Mouse (Mus musculus) lung, embryonic 16.5 days (tissue): ENCODE measurements around the gene Grb2. TPM values are rescaled to one million over a fixed set of nuclear protein-coding genes. Genes with fewer than 3 reads are reported as not detected.
"Not testable (repeated sequence)": the region's sequence is repeated elsewhere in the genome, so short reads cannot be mapped to it uniquely, and the experiment has no call there.

Source experiments
- ATAC-seq: fragments of 200-750 bp; cut with Nextera tagmentation; 2 replicates; pipeline ENCODE4 v1.8.0; 2017; ENCODE audit warnings: low read depth, mild to moderate bottlenecking, moderate library complexity
- H3K27ac ChIP-seq: fragments of 300-500 bp; sonication (generic); 2 replicates; pipeline ENCODE4 v1.5.1; 2014; ENCODE audit warnings: mild to moderate bottlenecking, control low read depth, low read length
- H3K27me3 ChIP-seq: fragments of 300-500 bp; sonication (generic); 2 replicates; pipeline ENCODE4 v1.6.1; 2014; ENCODE audit warnings: low read depth, low read length, mixed read lengths; ENCODE audit not compliant: control insufficient read depth, insufficient read depth
- H3K36me3 ChIP-seq: fragments of 300-500 bp; sonication (generic); 2 replicates; pipeline ENCODE4 v1.6.1; 2014; ENCODE audit warnings: low read length; ENCODE audit not compliant: control insufficient read depth, insufficient read depth
- H3K4me1 ChIP-seq: fragments of 300-500 bp; sonication (generic); replicated peaks from 2 replicates; pipeline ENCODE4 v1.6.1; 2014; ENCODE audit warnings: low read length, mixed read lengths; ENCODE audit not compliant: control insufficient read depth, insufficient read depth
- H3K4me2 ChIP-seq: fragments of 300-500 bp; sonication (generic); 2 replicates; pipeline ENCODE4 v1.6.1; 2014; ENCODE audit warnings: low read depth, low read length, control low read depth
- H3K4me3 ChIP-seq: fragments of 300-500 bp; sonication (generic); 2 replicates; pipeline ENCODE4 v1.5.1; 2014; ENCODE audit warnings: mild to moderate bottlenecking, low read length, control low read depth
- H3K9ac ChIP-seq: fragments of 300-500 bp; sonication (generic); 2 replicates; pipeline ENCODE4 v1.6.1; 2014; ENCODE audit warnings: low read length, control low read depth
- H3K9me3 ChIP-seq: fragments of 300-500 bp; sonication (generic); 2 replicates; pipeline ENCODE4 v1.6.1; 2016; ENCODE audit warnings: low read length; ENCODE audit not compliant: control insufficient read depth
- WGBS: fragments of 180-500 bp; shearing (Covaris S2); extraction: QIAGEN DNeasy Blood & Tissue Kit; methylation state at CpG from one replicate; pipeline ENCODE4 v1.1.7; 2014; 5-methylcytosine and 5-hydroxymethylcytosine counted together
- polyA plus RNA-seq: library from polyadenylated mRNA; unstranded; fragments of >200 nt; fragmentation: Nextera tagmentation; extraction: Ambion mirVana; gene quantifications from 2 replicates; pipeline ENCODE4 v1.2.1, GENCODE M21; 2015

Grb2 gene
- polyA plus RNA-seq, 1 experiment from 2014 or later, result 82.7 TPM

GRCm38 (mm10) chr11:115647459-115647858 is 60.9 kb downstream of the Grb2 start:
- ATAC-seq, result no peak; the same call in 1 of the 2 replicates
- Histone ChIP-seq H3K4me2 (no peak overlapping the region), H3K4me1 (no peaks in the 10 kb centered on the region), H3K9ac (no peak overlapping the region), H3K36me3 (peaks cover 11% of the 10 kb centered on the region), H3K27ac (no peak overlapping the region), H3K9me3 (no peaks in the 10 kb centered on the region), H3K27me3 (no peaks in the 10 kb centered on the region), H3K4me3 (no peak overlapping the region)
- WGBS, result 40% methylated on average over 6 of the region's 6 CpGs

- ATAC-seq, result no peak
- Histone ChIP-seq H3K4me3 (no peak overlapping the region), H3K9me3 (no peaks in the 10 kb centered on the region), H3K9ac (no peak overlapping the region), H3K27me3 (no peaks in the 10 kb centered on the region), H3K4me1 (no peaks in the 10 kb centered on the region), H3K36me3 (peaks cover 11% of the 10 kb centered on the region), H3K27ac (no peak overlapping the region), H3K4me2 (no peak overlapping the region)
- WGBS, result 88% methylated on average over 9 of the region's 9 CpGs
Observed at GRCm38 (mm10) chr11:115646439-115646838, 62.0 kb downstream of the Grb2 start.

- not testable (repeated sequence) for H3K27ac ChIP-seq, H3K4me3 ChIP-seq, H3K4me1 ChIP-seq, H3K4me2 ChIP-seq, ATAC-seq, H3K27me3 ChIP-seq, H3K9ac ChIP-seq, H3K9me3 ChIP-seq
- 58% methylated on average over 14 of the region's 14 CpGs for WGBS
- peaks cover 11% of the 10 kb centered on the region for H3K36me3 ChIP-seq
Observed at GRCm38 (mm10) chr11:115645498-115645897, 62.9 kb downstream of the Grb2 start.

GRCm38 (mm10) chr11:115644308-115644707 is 64.1 kb downstream of the Grb2 start:
- no peak overlapping the region for H3K9ac ChIP-seq
- peaks cover 10% of the 10 kb centered on the region for H3K36me3 ChIP-seq
- H3K9me3 ChIP-seq, result no peaks in the 10 kb centered on the region
- no peaks in the 10 kb centered on the region for H3K4me1 ChIP-seq
- H3K27ac ChIP-seq, result no peak overlapping the region
- no peak overlapping the region for H3K4me2 ChIP-seq
- no peaks in the 10 kb centered on the region for H3K27me3 ChIP-seq
- no peak for ATAC-seq
- H3K4me3 ChIP-seq, result no peak overlapping the region
- 86% methylated on average over 13 of the region's 13 CpGs for WGBS

- H3K9me3 ChIP-seq, result no peaks in the 10 kb centered on the region
- H3K4me3 ChIP-seq, result no peak overlapping the region
- no peaks in the 10 kb centered on the region for H3K27me3 ChIP-seq
- H3K4me2 ChIP-seq, result no peak overlapping the region
- H3K36me3 ChIP-seq, result peaks cover 8% of the 10 kb centered on the region
- H3K27ac ChIP-seq, result no peak overlapping the region
- no peak overlapping the region for H3K9ac ChIP-seq
- 76% methylated on average over 10 of the region's 10 CpGs for WGBS
- no peaks in the 10 kb centered on the region for H3K4me1 ChIP-seq
- ATAC-seq, result no peak
Observed at GRCm38 (mm10) chr11:115643265-115643664, 65.1 kb downstream of the Grb2 start.

- no peak overlapping the region for H3K4me3 ChIP-seq
- no peak for ATAC-seq
- no peak overlapping the region for H3K27ac ChIP-seq
- no peak overlapping the region for H3K9ac ChIP-seq
- no peaks in the 10 kb centered on the region for H3K27me3 ChIP-seq
- H3K36me3 ChIP-seq, result peaks cover 8% of the 10 kb centered on the region
- H3K4me2 ChIP-seq, result no peak overlapping the region
- no peaks in the 10 kb centered on the region for H3K9me3 ChIP-seq
- WGBS, result 90% methylated on average over 2 of the region's 2 CpGs
- no peaks in the 10 kb centered on the region for H3K4me1 ChIP-seq
Observed at GRCm38 (mm10) chr11:115642705-115643104, 65.7 kb downstream of the Grb2 start.

GRCm38 (mm10) chr11:115641664-115642036 is 66.7 kb downstream of the Grb2 start:
- Histone ChIP-seq H3K9me3 (no peaks in the 10 kb centered on the region), H3K4me2 (no peak overlapping the region), H3K4me3 (no peak overlapping the region), H3K27me3 (no peaks in the 10 kb centered on the region), H3K36me3 (peaks cover 7% of the 10 kb centered on the region), H3K9ac (no peak overlapping the region), H3K27ac (no peak overlapping the region), H3K4me1 (no peaks in the 10 kb centered on the region)
- WGBS, result 89% methylated on average over 4 of the region's 4 CpGs
- no peak for ATAC-seq

GRCm38 (mm10) chr11:115640978-115641663 is 67.3 kb downstream of the Grb2 start:
- no peaks in the 10 kb centered on the region for H3K27me3 ChIP-seq
- H3K9ac ChIP-seq, result no peak overlapping the region
- H3K9me3 ChIP-seq, result no peaks in the 10 kb centered on the region
- no peaks in the 10 kb centered on the region for H3K4me1 ChIP-seq
- peaks cover 4% of the 10 kb centered on the region for H3K36me3 ChIP-seq
- no peak for ATAC-seq
- WGBS, result 57% methylated on average over 14 of the region's 14 CpGs
- no peak overlapping the region for H3K4me2 ChIP-seq
- H3K27ac ChIP-seq, result no peak overlapping the region
- no peak overlapping the region for H3K4me3 ChIP-seq

GRCm38 (mm10) chr11:115640311-115640828 is 68.0 kb downstream of the Grb2 start:
- Histone ChIP-seq H3K9ac (no peak overlapping the region), H3K36me3 (peaks cover 4% of the 10 kb centered on the region; the same call in 1 of the 2 replicates), H3K27ac (no peak overlapping the region), H3K4me2 (no peak overlapping the region), H3K4me1 (no peaks in the 10 kb centered on the region), H3K27me3 (no peaks in the 10 kb centered on the region), H3K9me3 (no peaks in the 10 kb centered on the region), H3K4me3 (no peak overlapping the region)
- ATAC-seq, result no peak
- 81% methylated on average over 3 of the region's 4 CpGs for WGBS
